Mouse (Mus musculus): ENCODE measurements around the gene Pde4c. TPM values are rescaled to one million over a fixed set of nuclear protein-coding genes. Genes with fewer than 3 reads are reported as not detected.
A peak's percentile ranks its signal among the peaks of the same experiment; 100 is the strongest.

Pde4c gene
- polyA plus RNA-seq, 1 experiment from 2014 or later: 0.08 TPM

DNA sequence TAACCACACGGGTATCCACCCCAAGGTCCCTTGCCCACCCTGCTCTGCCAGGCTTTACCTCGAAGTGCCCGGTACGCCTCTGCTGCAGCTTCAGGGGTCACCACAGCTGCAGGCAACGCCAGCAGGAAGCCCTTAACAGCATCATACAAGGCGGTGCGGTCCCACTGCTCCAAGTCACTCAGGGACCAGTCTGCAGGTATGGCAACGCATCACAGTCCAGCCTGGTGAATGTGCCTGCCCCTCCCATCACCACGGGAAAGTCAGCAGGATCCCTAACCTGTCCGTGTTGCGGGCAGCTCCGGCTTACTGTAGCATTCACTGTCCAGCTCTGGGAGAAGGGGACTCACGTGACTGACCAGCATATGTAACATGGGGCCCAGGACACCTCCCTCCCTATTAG, 48.6 kb downstream of the Pde4c start:
- no peaks in the 10 kb centered on the region for H3K27me3 ChIP-seq (ENCODE audit: control insufficient read depth, insufficient read depth, low read length)
- H3K4me3 ChIP-seq (ENCODE audit: low read depth, low read length): no peak overlapping the region
- ATAC-seq (ENCODE audit: insufficient number of reproducible peaks, low FRiP score, low TSS enrichment, low read depth) (no peak), DNase-seq (ENCODE audit: low spot score) (no peak)
- no peak overlapping the region for H3K4me2 ChIP-seq (ENCODE audit: low read depth, severe bottlenecking)
- H3K9me3 ChIP-seq (ENCODE audit: control insufficient read depth, low read length): no peaks in the 10 kb centered on the region
- H3K4me1 ChIP-seq (ENCODE audit: control insufficient read depth, insufficient read depth, low read length): peaks cover 13% of the 10 kb centered on the region; the same call in 1 of the 2 replicates
- no peak overlapping the region for H3K27ac ChIP-seq (replicated peaks; ENCODE audit: low read depth, low read length)
- 92% methylated on average over 13 of the region's 13 CpGs for WGBS
- H3K9ac ChIP-seq (ENCODE audit: low read length): no peak overlapping the region
- peaks cover 24% of the 10 kb centered on the region for H3K36me3 ChIP-seq (ENCODE audit: control insufficient read depth, insufficient read depth, low read length)

DNA sequence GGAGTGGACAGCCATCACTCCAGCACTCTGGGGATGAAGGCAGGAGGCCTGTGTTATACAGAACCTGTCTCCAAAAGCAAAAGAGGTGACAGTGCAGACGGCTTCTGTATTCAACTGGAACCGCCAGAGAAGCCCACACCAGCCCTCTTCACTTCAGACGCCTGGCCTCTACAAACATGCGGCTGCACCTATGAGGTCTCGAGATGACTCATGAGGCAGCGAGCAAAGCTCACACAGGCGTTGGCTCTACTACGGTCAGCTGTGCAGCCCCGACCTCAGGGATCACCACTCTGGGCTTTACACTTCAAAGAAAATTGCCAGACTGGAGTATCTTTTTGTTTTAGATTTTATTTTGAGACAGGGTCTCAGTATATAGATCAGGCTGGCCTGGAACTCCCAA, 49.4 kb downstream of the Pde4c start:
- no peak for ATAC-seq (ENCODE audit: insufficient number of reproducible peaks, low FRiP score, low TSS enrichment, low read depth)
- Histone ChIP-seq H3K27ac (replicated peaks; ENCODE audit: low read depth, low read length) (no peak overlapping the region), H3K4me2 (ENCODE audit: low read depth, severe bottlenecking) (no peak overlapping the region)

GRCm38 (mm10) chr8:70773410-70773809, 49.9 kb downstream of the Pde4c start:
- WGBS: 85% methylated on average over 5 of the region's 5 CpGs
- no peak for ATAC-seq (ENCODE audit: insufficient number of reproducible peaks, low FRiP score, low TSS enrichment, low read depth)
- H3K4me3 ChIP-seq (ENCODE audit: low read depth, low read length): no peak overlapping the region

More for the DNA sequence above, 49.4 kb downstream of the Pde4c start:
- H3K4me3 ChIP-seq (ENCODE audit: low read depth, low read length): no peak overlapping the region
- H3K36me3 ChIP-seq (ENCODE audit: control insufficient read depth, insufficient read depth, low read length): peaks cover 23% of the 10 kb centered on the region
- peaks cover 12% of the 10 kb centered on the region for H3K4me1 ChIP-seq (ENCODE audit: control insufficient read depth, insufficient read depth, low read length)
- H3K27me3 ChIP-seq (ENCODE audit: control insufficient read depth, insufficient read depth, low read length): no peaks in the 10 kb centered on the region
- H3K9ac ChIP-seq (ENCODE audit: low read length): no peak overlapping the region
- DNase-seq (ENCODE audit: low spot score): no peak
- H3K9me3 ChIP-seq (ENCODE audit: control insufficient read depth, low read length): no peaks in the 10 kb centered on the region
- WGBS: 92% methylated on average over 9 of the region's 9 CpGs

GRCm38 (mm10) chr8:70773833-70774232, 50.3 kb downstream of the Pde4c start:
- Histone ChIP-seq H3K9ac (ENCODE audit: low read length) (no peak overlapping the region), H3K27ac (replicated peaks; ENCODE audit: low read depth, low read length) (no peak overlapping the region), H3K36me3 (ENCODE audit: control insufficient read depth, insufficient read depth, low read length) (peaks cover 15% of the 10 kb centered on the region), H3K9me3 (ENCODE audit: control insufficient read depth, low read length) (no peaks in the 10 kb centered on the region), H3K4me1 (ENCODE audit: control insufficient read depth, insufficient read depth, low read length) (peaks cover 15% of the 10 kb centered on the region), H3K27me3 (ENCODE audit: control insufficient read depth, insufficient read depth, low read length) (no peaks in the 10 kb centered on the region), H3K4me2 (ENCODE audit: low read depth, severe bottlenecking) (no peak overlapping the region; the same call in 1 of the 2 replicates), H3K4me3 (ENCODE audit: low read depth, low read length) (no peak overlapping the region)
- 77% methylated on average over 9 of the region's 9 CpGs for WGBS
- no peak for ATAC-seq (ENCODE audit: insufficient number of reproducible peaks, low FRiP score, low TSS enrichment, low read depth)
- DNase-seq (ENCODE audit: low spot score): no peak

More at GRCm38 (mm10) chr8:70773410-70773809, 49.9 kb downstream of the Pde4c start:
- no peak overlapping the region for H3K27ac ChIP-seq (replicated peaks; ENCODE audit: low read depth, low read length)
- no peak overlapping the region for H3K9ac ChIP-seq (ENCODE audit: low read length)
- DNase-seq (ENCODE audit: low spot score): no peak
- peaks cover 19% of the 10 kb centered on the region for H3K36me3 ChIP-seq (ENCODE audit: control insufficient read depth, insufficient read depth, low read length)
- H3K9me3 ChIP-seq (ENCODE audit: control insufficient read depth, low read length): no peaks in the 10 kb centered on the region
- peaks cover 15% of the 10 kb centered on the region for H3K4me1 ChIP-seq (ENCODE audit: control insufficient read depth, insufficient read depth, low read length)
- H3K4me2 ChIP-seq (ENCODE audit: low read depth, severe bottlenecking): no peak overlapping the region
- no peaks in the 10 kb centered on the region for H3K27me3 ChIP-seq (ENCODE audit: control insufficient read depth, insufficient read depth, low read length)

GRCm38 (mm10) chr8:70774740-70775139, 51.2 kb downstream of the Pde4c start:
- ATAC-seq (ENCODE audit: insufficient number of reproducible peaks, low FRiP score, low TSS enrichment, low read depth): no peak
- no peaks in the 10 kb centered on the region for H3K9me3 ChIP-seq (ENCODE audit: control insufficient read depth, low read length)
- no peaks in the 10 kb centered on the region for H3K27me3 ChIP-seq (ENCODE audit: control insufficient read depth, insufficient read depth, low read length)
- peaks cover 21% of the 10 kb centered on the region for H3K36me3 ChIP-seq (ENCODE audit: control insufficient read depth, insufficient read depth, low read length)
- H3K9ac ChIP-seq (ENCODE audit: low read length): no peak overlapping the region
- H3K4me1 ChIP-seq (ENCODE audit: control insufficient read depth, insufficient read depth, low read length): peaks cover 15% of the 10 kb centered on the region
- H3K4me3 ChIP-seq (ENCODE audit: low read depth, low read length): no peak overlapping the region
- 95% methylated on average over 18 of the region's 18 CpGs for WGBS
- no peak overlapping the region for H3K4me2 ChIP-seq (ENCODE audit: low read depth, severe bottlenecking)
- no peak overlapping the region for H3K27ac ChIP-seq (replicated peaks; ENCODE audit: low read depth, low read length)
- no peak for DNase-seq (ENCODE audit: low spot score)

DNA sequence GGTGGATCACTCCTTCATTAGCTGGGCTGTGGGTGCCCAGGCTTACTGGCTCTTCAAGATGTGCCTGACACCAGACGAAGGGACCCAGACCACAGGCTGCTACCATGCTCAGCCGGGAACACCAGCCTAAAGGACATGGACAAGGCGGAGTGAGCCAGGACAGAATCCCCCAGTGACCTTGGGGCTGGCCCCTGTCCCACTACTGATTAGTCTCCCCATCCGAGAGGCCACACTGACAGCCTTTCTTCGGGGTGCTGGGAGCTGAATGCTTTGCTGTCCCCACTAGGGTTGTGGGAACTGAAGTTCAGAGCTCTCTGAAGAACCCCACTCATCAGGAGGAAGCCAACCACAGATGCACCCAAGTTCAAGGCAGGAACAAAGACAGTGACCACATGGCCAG, 51.7 kb downstream of the Pde4c start:
- no peaks in the 10 kb centered on the region for H3K9me3 ChIP-seq (ENCODE audit: control insufficient read depth, low read length)
- H3K4me2 ChIP-seq (ENCODE audit: low read depth, severe bottlenecking): peak overlapping the region; percentile 77; the same call in 1 of the 2 replicates
- 94% methylated on average over 5 of the region's 5 CpGs for WGBS
- peak overlapping the region; percentile 86; the same call in 1 of the 2 replicates for H3K4me3 ChIP-seq (ENCODE audit: low read depth, low read length)
- H3K27me3 ChIP-seq (ENCODE audit: control insufficient read depth, insufficient read depth, low read length): no peaks in the 10 kb centered on the region
- H3K9ac ChIP-seq (ENCODE audit: low read length): no peak overlapping the region
- ATAC-seq (ENCODE audit: insufficient number of reproducible peaks, low FRiP score, low TSS enrichment, low read depth) (no peak), DNase-seq (ENCODE audit: low spot score) (no peak)
- H3K4me1 ChIP-seq (ENCODE audit: control insufficient read depth, insufficient read depth, low read length): peaks cover 15% of the 10 kb centered on the region
- H3K36me3 ChIP-seq (ENCODE audit: control insufficient read depth, insufficient read depth, low read length): peaks cover 24% of the 10 kb centered on the region
- no peak overlapping the region for H3K27ac ChIP-seq (replicated peaks; ENCODE audit: low read depth, low read length)

GRCm38 (mm10) chr8:70775851-70776495, 52.5 kb downstream of the Pde4c start:
- ATAC-seq (ENCODE audit: insufficient number of reproducible peaks, low FRiP score, low TSS enrichment, low read depth): no peak; the same call in 1 of the 2 replicates
- DNase-seq (ENCODE audit: low spot score): no peak

DNA sequence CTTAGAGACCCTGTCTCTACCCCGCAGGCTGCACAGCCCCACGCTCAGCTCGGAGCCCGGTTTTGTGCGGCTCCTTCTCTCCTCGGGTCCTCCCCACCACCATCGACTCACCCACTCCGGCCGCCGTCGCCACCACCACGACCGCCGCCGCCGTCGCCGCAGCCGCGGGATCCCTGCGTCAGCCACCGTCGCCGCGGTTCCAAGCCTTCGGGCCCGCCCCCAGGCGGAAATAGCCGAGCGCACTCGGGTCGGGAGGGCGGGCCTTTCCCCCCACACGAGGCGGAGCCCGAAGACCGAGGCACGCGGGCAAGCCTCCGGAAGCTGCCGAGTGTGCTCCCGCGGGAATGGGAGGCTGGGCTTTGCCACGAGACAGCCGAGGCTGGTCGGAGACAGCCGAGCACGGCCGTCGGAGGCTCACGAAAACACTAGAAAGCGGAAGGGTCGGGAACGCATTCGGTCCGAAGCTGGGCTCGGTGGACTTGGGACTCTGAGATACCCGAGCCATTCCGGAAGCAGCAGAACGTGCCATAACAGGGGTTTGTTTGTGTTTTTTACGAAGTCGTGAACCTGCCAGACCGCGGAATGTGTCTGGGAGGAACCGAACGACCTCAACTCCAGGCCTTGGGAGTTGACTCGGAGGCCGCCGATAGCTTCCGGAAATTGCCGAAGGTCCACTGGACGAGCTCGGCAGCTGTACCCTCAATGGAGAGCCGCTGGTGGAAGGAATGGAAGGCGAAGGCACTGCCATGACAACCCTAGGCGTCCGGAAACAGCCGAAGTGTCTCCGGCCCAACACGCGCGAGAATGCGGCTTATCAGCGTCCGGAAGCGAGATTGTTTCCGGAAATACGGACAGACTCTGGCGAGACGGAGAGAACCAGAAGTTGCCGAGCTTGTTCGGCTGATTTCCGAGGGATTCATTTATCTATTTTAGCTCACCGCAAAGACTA, 53.2 kb downstream of the Pde4c start, which contains the start of gene Pik3r2:
Pik3r2 (minus strand) TSS at position 218 of the 949 bp plus-strand sequence.
- ATAC-seq (ENCODE audit: insufficient number of reproducible peaks, low FRiP score, low TSS enrichment, low read depth): peak; percentile 91
- Histone ChIP-seq H3K27ac (replicated peaks; ENCODE audit: low read depth, low read length) (peak within 1 kb of the TSS; percentile 95), H3K4me1 (ENCODE audit: control insufficient read depth, insufficient read depth, low read length) (peaks cover 15% of the 10 kb centered on the region), H3K9me3 (ENCODE audit: control insufficient read depth, low read length) (no peaks in the 10 kb centered on the region), H3K27me3 (ENCODE audit: control insufficient read depth, insufficient read depth, low read length) (no peaks in the 10 kb centered on the region), H3K9ac (ENCODE audit: low read length) (peak within 1 kb of the TSS; percentile 90), H3K36me3 (ENCODE audit: control insufficient read depth, insufficient read depth, low read length) (peaks cover 16% of the 10 kb centered on the region), H3K4me3 (ENCODE audit: low read depth, low read length) (peak within 1 kb of the TSS; percentile 86), H3K4me2 (ENCODE audit: low read depth, severe bottlenecking) (peak within 1 kb of the TSS; percentile 77)
- WGBS: under 1% methylated on average over 93 of the region's 94 CpGs
- DNase-seq (ENCODE audit: low spot score): peak; percentile 99

More at GRCm38 (mm10) chr8:70775851-70776495, 52.5 kb downstream of the Pde4c start:
- no peaks in the 10 kb centered on the region for H3K27me3 ChIP-seq (ENCODE audit: control insufficient read depth, insufficient read depth, low read length)
- 3% methylated on average over 34 of the region's 34 CpGs for WGBS
- peak overlapping the region; percentile 90 for H3K9ac ChIP-seq (ENCODE audit: low read length)
- peak overlapping the region; percentile 86 for H3K4me3 ChIP-seq (ENCODE audit: low read depth, low read length)
- H3K36me3 ChIP-seq (ENCODE audit: control insufficient read depth, insufficient read depth, low read length): peaks cover 19% of the 10 kb centered on the region
- peak overlapping the region; percentile 77 for H3K4me2 ChIP-seq (ENCODE audit: low read depth, severe bottlenecking)
- H3K27ac ChIP-seq (replicated peaks; ENCODE audit: low read depth, low read length): peak overlapping the region; percentile 95
- H3K4me1 ChIP-seq (ENCODE audit: control insufficient read depth, insufficient read depth, low read length): peaks cover 15% of the 10 kb centered on the region
- H3K9me3 ChIP-seq (ENCODE audit: control insufficient read depth, low read length): no peaks in the 10 kb centered on the region
